Mouse (Mus musculus): ENCODE measurements around the gene Adamts20.

Adamts20 gene

DNA sequence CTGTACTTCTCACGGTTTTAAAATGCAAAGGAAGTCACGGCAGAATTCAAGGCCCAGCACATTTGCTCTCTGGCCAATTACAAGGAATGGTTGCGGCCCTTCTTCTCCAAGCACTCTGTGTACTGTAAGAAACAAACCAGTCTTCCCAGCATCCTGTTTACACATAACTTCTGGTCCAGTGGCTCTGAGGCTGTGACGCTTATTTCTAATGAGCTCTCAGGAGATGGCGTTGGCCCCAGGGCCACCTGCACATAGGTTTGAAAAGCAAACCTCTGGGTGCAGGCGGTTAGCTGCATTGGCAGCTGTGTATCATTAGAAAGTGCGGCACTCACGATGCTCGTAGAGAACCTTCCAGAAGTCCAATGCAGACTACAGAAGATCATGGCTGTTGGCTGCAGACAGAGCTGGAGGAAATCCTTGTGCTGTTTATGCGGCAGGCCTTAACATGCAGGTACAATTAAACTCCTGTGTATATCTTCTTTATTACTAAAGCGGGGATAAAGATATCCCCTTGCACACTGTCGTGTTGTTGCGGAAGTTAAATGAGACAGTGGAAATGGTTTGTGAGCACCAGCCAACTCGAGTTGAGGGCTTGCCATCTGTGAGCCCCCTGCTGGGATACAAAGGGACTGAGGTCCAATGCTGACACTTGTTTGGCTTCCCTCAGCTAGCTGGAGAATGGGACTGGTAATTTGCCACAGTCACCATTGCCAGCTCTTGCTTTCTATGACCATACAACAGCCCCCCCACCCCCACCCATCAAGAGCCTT is 210.9 kb downstream of the Adamts20 start:
- no peak for DNase-seq (ENCODE audit: extremely low read depth, low read depth, low spot score)

DNA sequence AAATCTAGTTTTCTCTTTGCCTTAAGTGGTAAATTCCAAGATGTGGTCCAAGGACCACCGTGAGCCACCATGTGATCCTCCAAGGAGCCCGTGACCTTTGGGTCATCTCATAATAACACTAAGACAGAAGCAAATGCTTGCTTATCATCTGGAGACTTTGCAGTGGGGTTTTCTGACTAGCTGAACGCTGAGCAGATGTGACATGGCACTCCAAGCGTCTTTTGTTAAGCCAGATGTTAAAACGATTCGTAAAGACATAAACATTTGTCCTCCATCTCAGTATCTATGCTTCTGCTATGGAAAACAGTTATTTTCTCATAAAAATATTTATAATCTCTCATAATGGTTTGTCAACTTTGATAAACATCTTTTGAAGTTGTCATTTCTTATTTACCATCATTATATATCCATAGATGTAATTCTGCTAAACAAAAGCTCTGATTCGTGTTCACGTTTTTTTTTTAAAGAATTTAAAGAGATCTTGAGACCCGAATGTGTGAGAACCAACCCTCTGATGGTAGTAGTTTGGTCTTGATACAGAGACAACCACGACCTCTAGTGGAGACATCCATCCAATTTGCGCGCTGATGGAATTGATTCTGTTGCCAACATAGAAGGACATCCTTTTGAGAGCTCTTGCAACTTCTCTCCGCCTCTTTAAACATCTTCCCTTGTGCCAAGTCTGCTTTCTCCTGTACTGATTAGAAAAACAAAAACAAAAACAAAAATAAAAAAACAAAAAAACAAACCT is 212.1 kb downstream of the Adamts20 start:
- no peak for DNase-seq (ENCODE audit: extremely low read depth, low read depth, low spot score)

DNA sequence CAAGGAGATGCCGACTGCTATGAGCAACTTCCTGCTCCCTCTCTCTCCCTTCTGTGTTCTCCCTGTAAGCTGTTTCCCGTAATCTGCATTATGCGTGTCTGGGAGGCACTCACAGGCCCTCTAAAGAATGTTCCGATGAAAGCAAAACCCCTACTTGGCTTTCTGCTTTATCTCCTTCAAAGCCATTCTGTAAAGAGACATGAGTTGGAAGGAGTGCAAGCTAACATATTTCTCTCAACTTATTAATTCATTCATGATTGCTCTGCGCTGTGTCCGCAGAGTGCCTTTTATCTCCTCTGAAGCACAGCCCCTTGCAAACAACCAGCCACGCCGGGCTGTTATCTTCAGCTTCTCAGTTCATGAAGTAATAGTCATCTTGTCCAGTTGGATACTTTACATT is 215.5 kb downstream of the Adamts20 start:
- no peak for DNase-seq (ENCODE audit: extremely low read depth, low read depth, low spot score)

DNA sequence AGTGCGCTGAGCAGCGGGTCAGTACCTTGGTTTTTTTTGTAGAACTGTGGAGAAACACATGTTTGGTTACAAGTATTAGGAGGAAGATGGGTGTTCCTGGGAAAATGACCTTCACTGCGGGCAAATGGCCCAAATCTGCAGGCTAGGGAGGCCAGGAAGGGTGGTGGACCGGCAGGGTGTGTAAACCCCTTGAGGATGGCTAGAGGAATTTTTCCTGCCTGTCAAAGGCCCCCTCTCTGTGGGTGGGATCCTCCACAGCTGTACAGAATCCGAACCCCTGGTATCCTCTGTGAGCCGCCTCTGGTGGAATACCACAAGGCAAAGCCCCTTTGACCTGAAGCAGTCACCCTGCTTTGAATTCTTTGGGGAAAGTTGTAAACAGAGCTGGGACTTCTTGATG is 216.8 kb downstream of the Adamts20 start:
- no peak for DNase-seq (ENCODE audit: extremely low read depth, low read depth, low spot score)

DNA sequence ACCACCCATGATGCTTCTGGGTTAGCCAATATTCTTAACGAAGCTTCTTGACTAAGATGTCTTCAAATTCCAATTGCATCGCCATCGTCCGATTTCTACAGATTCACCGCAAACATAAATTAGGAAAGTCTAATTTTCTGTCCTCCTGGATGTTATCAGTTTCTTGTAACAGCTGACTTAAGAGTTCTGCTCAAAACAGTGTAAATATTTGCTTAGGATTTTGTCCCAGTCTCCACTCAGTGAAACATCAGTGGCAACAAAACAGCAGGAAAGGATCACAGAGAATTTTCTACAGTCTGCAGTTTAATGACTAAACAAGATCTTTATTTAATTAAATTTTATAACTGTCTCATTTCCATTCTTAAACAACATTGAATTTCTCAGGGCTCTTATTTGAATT is 218.5 kb downstream of the Adamts20 start:
- no peak for DNase-seq (ENCODE audit: extremely low read depth, low read depth, low spot score)

DNA sequence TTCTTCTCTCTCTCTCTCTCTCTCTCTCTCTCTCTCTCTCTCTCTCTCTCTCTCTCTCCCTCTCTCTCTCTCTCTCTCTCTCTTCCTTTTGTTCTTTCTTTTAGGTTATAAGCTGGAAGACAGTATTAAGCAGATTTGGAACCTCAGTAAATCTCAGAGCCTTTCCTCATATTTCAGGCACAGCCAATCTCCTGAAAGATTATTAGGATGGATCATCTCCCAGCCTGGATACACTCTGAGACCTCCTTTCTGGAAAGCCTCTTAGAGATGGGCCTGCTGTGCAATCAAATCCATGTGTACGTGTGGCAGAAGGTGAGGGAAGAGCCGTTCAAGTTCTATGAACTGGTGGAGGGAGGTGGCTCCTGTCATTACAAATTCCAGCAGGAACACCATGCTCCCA is 220.9 kb downstream of the Adamts20 start:
- DNase-seq (ENCODE audit: extremely low read depth, low read depth, low spot score), result no peak

DNA sequence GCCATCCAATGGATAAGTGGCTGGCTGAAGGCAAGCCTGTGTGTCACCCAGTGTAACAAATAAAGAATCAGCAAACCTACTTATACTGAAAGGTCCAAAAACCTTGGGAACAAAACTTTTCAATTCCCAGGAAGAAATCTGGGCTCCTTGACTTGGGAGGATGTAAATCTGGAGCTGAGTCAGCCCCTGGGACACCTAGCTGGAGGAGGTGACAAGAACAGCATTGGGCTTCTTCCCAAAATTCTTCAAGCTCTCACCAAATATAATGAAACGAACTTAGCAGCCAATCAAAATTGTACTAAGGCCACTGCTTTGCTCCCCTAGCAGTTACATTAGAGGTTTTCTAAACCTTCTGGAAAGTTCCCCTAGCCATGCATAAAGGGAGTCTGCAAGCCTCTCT is 223.1 kb downstream of the Adamts20 start:
- no peak for DNase-seq (ENCODE audit: extremely low read depth, low read depth, low spot score)

DNA sequence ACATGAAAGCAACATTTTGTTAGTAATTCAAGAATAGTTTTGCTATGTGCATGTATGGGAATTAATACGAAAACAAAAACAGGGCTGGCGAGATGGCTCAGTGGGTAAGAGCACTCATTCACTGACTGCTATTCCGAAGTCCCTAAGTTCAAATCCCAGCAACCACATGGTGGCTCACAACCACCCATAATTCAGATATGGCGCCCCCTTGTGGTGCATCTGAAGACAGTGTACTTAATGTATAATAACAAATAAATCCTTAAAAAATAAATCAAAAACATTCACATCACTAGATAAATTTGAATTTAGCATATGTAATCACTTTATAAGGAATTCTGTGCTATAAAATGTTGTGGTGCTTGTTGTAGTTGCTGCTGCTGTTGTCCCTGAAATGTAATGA is 225.6 kb downstream of the Adamts20 start:
- DNase-seq (ENCODE audit: extremely low read depth, low read depth, low spot score), result no peak

DNA sequence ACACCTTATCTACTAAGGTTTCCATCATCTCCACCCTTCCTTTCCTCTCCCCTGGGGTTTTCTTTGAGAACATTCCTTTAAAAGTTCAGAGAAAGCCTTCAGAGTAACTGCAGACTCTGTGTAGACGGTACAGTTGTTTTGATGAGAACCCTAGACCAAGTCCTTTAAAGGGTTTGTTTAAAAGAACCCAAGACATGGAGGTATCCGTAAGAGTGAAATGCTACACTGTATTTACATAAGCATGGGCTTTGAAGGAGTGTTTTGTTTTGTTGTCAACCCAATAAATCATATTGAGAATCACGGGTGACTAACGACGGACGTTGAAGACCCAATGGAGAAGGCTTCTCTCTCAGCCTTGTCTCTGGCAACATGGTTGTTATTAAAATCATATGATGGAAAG is 226.1 kb downstream of the Adamts20 start:
- no peak for DNase-seq (ENCODE audit: extremely low read depth, low read depth, low spot score)

DNA sequence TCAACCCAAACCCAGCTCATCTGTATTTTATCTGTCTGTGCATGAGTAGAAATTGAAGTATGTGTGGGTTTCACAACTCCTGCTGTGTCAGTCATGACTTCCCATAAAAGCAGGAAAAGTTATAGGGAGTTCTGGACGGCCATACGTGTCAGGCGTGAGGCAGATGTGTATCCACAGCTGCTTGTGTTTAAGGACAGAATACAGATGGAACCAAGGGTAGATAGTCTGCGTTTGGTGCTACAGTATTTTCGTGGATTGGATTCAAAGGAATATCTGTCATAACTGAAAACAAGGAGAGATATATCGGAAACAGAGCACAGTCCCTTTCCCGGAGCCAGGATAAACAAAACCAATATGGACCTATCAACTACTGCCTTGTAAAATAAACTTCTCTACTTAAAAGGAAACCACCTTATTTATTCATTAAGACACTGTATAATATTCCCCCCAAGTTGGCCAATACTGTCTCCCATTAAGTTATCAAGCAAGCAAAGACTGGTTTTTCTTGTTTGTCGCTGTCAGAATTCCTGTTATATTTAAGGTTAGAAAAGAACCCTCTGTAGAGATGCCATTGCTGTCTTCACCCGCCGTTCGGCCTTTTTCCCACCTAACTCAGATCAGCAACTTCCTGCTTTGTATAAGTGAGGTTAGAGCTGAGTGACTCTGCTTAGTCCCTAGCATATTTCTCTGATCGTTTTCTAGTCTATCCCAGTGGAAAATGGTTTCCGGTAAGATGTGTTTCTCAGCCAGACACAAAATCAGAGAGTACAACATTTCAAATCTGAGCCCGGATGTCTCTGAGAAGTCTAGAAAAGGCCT is 227.0 kb downstream of the Adamts20 start:
- DNase-seq (ENCODE audit: extremely low read depth, low read depth, low spot score), result no peak

DNA sequence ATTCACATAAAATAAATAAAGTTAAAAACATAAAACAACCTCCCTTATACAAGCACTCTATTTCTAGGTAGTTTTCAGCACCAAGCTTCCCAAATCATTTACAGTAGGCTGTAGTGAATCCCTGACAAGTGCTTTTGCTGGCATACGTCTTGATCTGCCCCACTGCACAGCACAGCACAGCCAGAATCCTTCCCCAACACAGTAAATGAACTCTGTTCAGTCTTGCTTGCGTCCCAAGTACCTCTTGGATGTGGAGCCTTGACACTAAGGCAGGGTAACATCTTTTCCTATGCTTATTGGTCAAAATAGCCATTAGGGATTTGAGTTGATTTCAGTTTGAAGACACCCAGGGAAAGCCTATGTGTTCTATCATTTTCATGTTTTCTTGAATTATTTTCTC is 228.5 kb downstream of the Adamts20 start:
- no peak for DNase-seq (ENCODE audit: extremely low read depth, low read depth, low spot score)

DNA sequence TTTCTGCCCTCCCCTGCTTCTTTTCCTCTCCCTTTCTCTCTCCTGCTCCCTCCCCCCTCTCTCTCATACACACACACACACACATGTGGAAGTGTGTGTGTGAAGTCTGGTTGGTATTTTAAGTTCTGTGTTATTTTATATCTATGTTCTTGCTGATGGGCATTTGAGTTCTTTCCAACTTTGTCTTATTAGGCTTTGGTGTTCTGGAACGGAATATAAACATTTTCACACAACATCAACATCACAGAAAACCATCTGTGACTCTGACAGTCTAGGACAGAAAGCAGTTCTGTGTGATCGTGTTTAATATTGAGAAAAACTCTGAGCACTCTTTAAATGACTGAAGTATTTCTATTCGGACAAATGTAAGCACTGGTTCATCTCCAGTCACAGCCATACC is 229.1 kb downstream of the Adamts20 start:
- no peak for DNase-seq (ENCODE audit: extremely low read depth, low read depth, low spot score)

DNA sequence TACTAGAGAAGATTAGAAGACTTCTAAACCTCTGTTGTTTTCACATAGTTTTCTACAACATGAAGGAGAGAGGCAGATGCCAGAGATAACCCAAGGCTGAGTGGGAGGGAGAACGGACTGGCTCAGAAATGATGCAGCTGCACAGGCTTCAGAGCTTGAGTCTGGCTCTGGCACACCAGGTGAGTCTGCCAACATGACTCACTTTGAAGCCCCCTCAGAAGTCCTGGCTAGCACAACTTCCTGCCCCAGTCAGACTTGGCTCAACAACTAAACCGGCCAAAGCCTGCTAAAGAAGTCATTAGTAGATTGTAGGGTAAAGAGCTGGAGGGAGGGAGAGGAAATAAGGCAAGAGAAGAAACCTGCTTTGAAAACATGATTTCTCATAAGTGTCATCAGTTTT is 230.0 kb downstream of the Adamts20 start:
- no peak for DNase-seq (ENCODE audit: extremely low read depth, low read depth, low spot score)

DNA sequence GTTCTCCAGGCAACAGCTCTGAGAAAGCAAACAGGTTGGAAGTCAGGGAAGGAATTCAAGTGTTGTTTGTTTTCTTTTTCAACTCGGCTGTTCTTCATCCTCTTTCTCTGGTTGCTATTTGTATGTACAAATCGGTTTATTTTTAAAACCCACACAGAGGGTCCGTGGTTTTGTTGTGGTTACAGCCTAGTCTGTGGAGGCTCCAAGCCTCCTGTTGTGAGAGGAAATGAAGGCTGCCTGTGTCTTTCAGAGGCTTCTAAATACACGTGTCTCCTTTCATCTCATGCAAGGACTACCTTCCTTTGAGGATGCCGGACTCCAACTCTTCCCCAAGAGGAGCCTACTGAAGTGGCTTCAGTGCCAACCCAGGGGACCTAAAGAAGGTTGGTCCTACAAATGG is 234.0 kb downstream of the Adamts20 start:
- DNase-seq (ENCODE audit: extremely low read depth, low read depth, low spot score), result no peak

DNA sequence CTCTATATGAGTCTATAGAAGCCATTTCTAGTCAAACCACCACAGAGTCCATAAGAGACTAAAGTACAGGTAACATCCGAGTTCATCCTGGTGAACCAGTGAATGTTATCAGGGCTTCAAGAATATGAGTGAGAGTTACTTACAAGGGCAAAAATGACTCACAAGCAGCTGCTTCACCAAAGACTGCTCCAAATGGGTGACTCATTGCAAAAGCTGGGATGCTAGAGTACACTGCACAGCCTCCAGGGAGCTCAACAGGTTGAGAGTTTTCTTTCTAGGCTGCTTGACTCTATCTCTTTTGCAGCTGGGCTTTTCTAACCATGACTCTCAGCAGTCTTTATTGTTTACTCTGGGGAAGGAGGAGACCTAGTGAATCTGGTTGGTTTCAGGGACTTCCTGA is 237.8 kb downstream of the Adamts20 start:
- DNase-seq (ENCODE audit: extremely low read depth, low read depth, low spot score), result no peak

DNA sequence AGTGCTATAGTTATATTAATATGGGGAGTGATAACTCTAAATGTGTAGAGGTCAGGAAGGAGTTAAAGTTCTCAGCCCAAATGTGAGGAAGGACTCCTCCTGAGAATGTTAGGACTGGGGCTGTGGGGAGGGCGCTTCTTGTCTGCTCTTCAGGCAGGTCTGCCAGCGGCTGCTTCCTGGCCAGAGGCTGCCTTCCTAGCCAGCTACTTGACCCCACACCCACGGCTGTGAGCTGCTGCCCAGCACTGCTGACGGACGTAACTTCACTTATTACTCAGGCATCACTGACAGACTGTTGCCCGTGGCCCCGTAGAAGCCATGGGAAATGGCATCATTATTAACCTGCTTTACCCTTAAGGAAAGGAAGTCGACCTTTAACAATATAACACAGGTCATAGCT is 242.1 kb downstream of the Adamts20 start:
- DNase-seq (ENCODE audit: extremely low read depth, low read depth, low spot score), result no peak

DNA sequence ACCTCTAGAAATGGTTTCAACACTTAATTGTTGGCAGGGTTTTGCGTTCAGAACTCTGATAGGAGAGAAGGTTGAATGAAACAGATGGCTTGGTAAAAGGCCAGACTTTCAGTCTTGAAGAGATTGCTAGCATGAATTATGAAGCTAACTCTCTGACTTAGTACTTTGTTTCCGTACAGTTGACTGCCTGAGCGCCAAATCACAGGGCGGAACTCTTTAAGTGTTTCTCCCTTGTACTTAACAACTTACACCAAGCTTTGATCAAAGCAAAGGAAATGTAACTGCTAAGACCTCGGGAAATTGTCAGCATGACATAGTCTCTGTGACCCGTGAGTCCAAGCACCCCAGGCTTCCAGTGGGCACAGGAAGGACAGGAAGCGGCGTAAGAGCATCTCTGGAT is 244.5 kb downstream of the Adamts20 start:
- DNase-seq (ENCODE audit: extremely low read depth, low read depth, low spot score), result no peak

Measured in fat pad, adult 2 months (tissue).